Mouse (Mus musculus) kidney, adult 2 months (tissue): ENCODE data around the gene Zxdc.

Source experiments
- CTCF ChIP-seq: fragments of 200-500 bp; conservative IDR thresholded peaks from 2 replicates; pipeline ENCODE4 v1.5.1; 2011; ENCODE audit warnings: low read depth, mild to moderate bottlenecking, control low read depth, low read length, moderate library complexity, mixed read lengths; ENCODE audit not compliant: insufficient read depth, insufficient read length
- POLR2A ChIP-seq: fragments of 200-500 bp; IDR thresholded peaks from one replicate; pipeline ENCODE4 v1.6.1; 2011; ENCODE audit warnings: low read depth, low read length, control low read depth

DNA sequence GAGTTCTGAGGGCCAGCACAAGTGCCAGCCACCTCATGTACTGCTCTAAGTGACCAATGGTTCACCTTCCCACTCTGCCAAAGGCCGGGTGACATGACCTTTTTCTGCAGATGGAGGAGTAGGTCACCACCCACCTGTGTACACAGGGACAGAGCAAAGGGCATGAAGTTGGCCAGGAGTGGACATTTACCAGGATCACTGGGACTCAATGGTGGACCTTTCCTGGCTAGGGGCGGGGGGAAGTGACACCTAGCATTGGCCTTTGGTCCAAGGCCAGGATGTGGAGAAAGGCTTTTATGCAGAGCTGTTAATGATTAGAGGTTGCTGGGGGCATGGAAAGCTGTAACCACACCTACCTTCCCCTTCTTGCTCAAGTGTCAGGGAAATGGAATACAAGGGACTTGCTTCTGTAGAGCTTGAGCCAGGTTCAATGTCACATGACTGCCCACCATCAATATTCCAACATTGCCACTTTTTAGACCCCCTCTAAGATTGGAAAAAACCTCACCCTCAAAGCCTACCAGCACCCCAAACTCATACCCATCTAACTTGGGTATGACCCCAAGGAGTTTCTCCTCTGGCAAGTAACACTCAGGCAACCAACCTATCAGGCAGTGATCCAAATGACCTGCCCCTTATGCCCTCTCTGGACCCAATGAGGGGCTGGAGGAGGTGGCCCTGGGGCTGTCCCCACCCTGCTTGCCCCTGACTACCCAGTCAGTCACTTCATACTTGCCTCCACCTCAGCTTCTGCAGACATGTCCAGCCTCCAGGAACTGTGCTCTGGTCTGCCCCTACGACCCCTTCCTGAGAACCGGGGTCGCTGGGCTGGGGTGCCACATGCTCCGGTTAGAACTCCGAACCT, 36.5 kb upstream of the Zxdc start, which contains the start of gene Uroc1:
- no peak for TF ChIP-seq CTCF
- no peak for TF ChIP-seq POLR2A
